Mouse (Mus musculus) heart, embryonic 14.5 days (tissue): Measurements from ENCODE around the gene Atp8a1. TPM values are rescaled to one million over a fixed set of nuclear protein-coding genes. Genes with fewer than 3 reads are reported as not detected.

Experiments used
- ATAC-seq: fragments of 200-750 bp; cut with Nextera tagmentation; 2 replicates; pipeline ENCODE4 v1.8.0; 2017; ENCODE audit warnings: low read depth, moderate TSS enrichment; ENCODE audit not compliant: insufficient number of reproducible peaks, insufficient read depth, low FRiP score
- H3K27ac ChIP-seq, 2 experiments: fragments of 200-500 bp in 1 of 2; fragments of 300-500 bp in 1 of 2; sonication (generic) in 1 of 2; replicated peaks in 1 of 2; 2 replicates each; pipeline ENCODE4 v1.5.1; 2012 to 2014; ENCODE audit warnings: low read depth in 2 of 2, low read length in 2 of 2, control low read depth in 1 of 2, mild to moderate bottlenecking in 1 of 2, mixed read lengths in 1 of 2; ENCODE audit not compliant: control insufficient read depth in 1 of 2, insufficient read depth in 1 of 2
- H3K27me3 ChIP-seq: fragments of 300-500 bp; sonication (generic); 2 replicates; pipeline ENCODE4 v1.6.1; 2014; ENCODE audit warnings: mild to moderate bottlenecking, low read length, control low read depth; ENCODE audit not compliant: control insufficient read depth, insufficient read depth
- H3K36me3 ChIP-seq: fragments of 300-500 bp; sonication (generic); 2 replicates; pipeline ENCODE4 v1.6.1; 2014; ENCODE audit warnings: mild to moderate bottlenecking, control low read depth, low read length, mixed read lengths; ENCODE audit not compliant: control insufficient read depth, insufficient read depth
- H3K4me1 ChIP-seq, 2 experiments: fragments of 200-500 bp in 1 of 2; fragments of 300-500 bp in 1 of 2; sonication (generic) in 1 of 2; 2 replicates each; pipeline ENCODE4 v1.6.1; 2012 to 2014; ENCODE audit warnings: low read length in 2 of 2, control low read depth in 1 of 2, mixed read lengths in 1 of 2; ENCODE audit not compliant: control insufficient read depth in 2 of 2, insufficient read depth in 2 of 2
- H3K4me2 ChIP-seq: fragments of 300-500 bp; sonication (generic); 2 replicates; pipeline ENCODE4 v1.6.1; 2014; ENCODE audit warnings: mild to moderate bottlenecking, low read length
- H3K4me3 ChIP-seq, 2 experiments: fragments of 200-500 bp in 1 of 2; fragments of 300-500 bp in 1 of 2; sonication (generic) in 1 of 2; 2 replicates each; pipeline ENCODE4 v1.5.1; 2012 to 2014; ENCODE audit warnings: low read length in 2 of 2, mild to moderate bottlenecking in 2 of 2, control low read depth in 1 of 2, low read depth in 1 of 2, moderate library complexity in 1 of 2; ENCODE audit not compliant: control insufficient read depth in 1 of 2, insufficient read depth in 1 of 2
- H3K9ac ChIP-seq: fragments of 300-500 bp; sonication (generic); 2 replicates; pipeline ENCODE4 v1.6.1; 2014; ENCODE audit warnings: mild to moderate bottlenecking, low read length
- H3K9me3 ChIP-seq: fragments of 300-500 bp; sonication (generic); 2 replicates; pipeline ENCODE4 v1.6.1; 2016; ENCODE audit warnings: low read length, control low read depth; ENCODE audit not compliant: control insufficient read depth
- WGBS: fragments of 180-500 bp; shearing (Covaris S2); extraction: QIAGEN DNeasy Blood & Tissue Kit; methylation state at CpG from one replicate; pipeline ENCODE4 v1.1.7; 2014; 5-methylcytosine and 5-hydroxymethylcytosine counted together
- polyA plus RNA-seq: library from polyadenylated mRNA; unstranded; fragments of >200 nt; fragmentation: Nextera tagmentation; extraction: Ambion mirVana; gene quantifications from 2 replicates; pipeline ENCODE4 v1.2.1, GENCODE M21; 2014

The Atp8a1 gene
- polyA plus RNA-seq, 1 experiment from 2014 or later = 8.9 TPM

GRCm38 (mm10) chr5:67794129-67794800 is 53.0 kb downstream of the Atp8a1 start:
- ATAC-seq = no peak
- H3K9me3 ChIP-seq = no peaks in the 10 kb centered on the region
- no peak overlapping the region for H3K4me3 ChIP-seq
- 35% methylated on average over 10 of the region's 10 CpGs for WGBS
- no peaks in the 10 kb centered on the region for H3K36me3 ChIP-seq
- no peaks in the 10 kb centered on the region for H3K27me3 ChIP-seq
- no peak overlapping the region for H3K9ac ChIP-seq
- no peak overlapping the region for H3K27ac ChIP-seq
- H3K4me1 ChIP-seq = peaks cover 2 to 20% of the 10 kb centered on the region in 2 experiments; a peak in 3 of 4 replicates
- no peak overlapping the region for H3K4me2 ChIP-seq

GRCm38 (mm10) chr5:67782775-67783174 is 64.5 kb downstream of the Atp8a1 start:
- WGBS = 50% methylated on average over 7 of the region's 7 CpGs
- H3K36me3 ChIP-seq = no peaks in the 10 kb centered on the region
- H3K4me3 ChIP-seq = no peak overlapping the region
- no peaks in the 10 kb centered on the region for H3K9me3 ChIP-seq
- H3K9ac ChIP-seq = no peak overlapping the region
- H3K27ac ChIP-seq = no peak overlapping the region
- no peak for ATAC-seq
- H3K27me3 ChIP-seq = no peaks in the 10 kb centered on the region
- no peaks in the 10 kb centered on the region for H3K4me1 ChIP-seq
- no peak overlapping the region for H3K4me2 ChIP-seq

GRCm38 (mm10) chr5:67778026-67778425 is 69.2 kb downstream of the Atp8a1 start:
- 74% methylated on average over 8 of the region's 8 CpGs for WGBS
- no peak overlapping the region for H3K4me2 ChIP-seq
- no peak for ATAC-seq

GRCm38 (mm10) chr5:67774186-67774585 is 73.0 kb downstream of the Atp8a1 start:
- Histone ChIP-seq H3K4me1 (no peaks in the 10 kb centered on the region), H3K36me3 (no peaks in the 10 kb centered on the region), H3K4me3 (no peak overlapping the region), H3K9ac (no peak overlapping the region), H3K9me3 (no peaks in the 10 kb centered on the region), H3K27ac (no peak overlapping the region), H3K4me2 (no peak overlapping the region), H3K27me3 (no peaks in the 10 kb centered on the region)
- ATAC-seq = no peak
- 53% methylated on average over 2 of the region's 2 CpGs for WGBS

More at GRCm38 (mm10) chr5:67778026-67778425, 69.2 kb downstream of the Atp8a1 start:
- Histone ChIP-seq H3K9ac (no peak overlapping the region), H3K27ac (no peak overlapping the region), H3K27me3 (no peaks in the 10 kb centered on the region), H3K36me3 (no peaks in the 10 kb centered on the region), H3K9me3 (no peaks in the 10 kb centered on the region), H3K4me3 (no peak overlapping the region), H3K4me1 (no peaks in the 10 kb centered on the region)

- Histone ChIP-seq H3K4me2 (no peak overlapping the region), H3K27me3 (no peaks in the 10 kb centered on the region), H3K9me3 (no peaks in the 10 kb centered on the region), H3K9ac (no peak overlapping the region), H3K36me3 (no peaks in the 10 kb centered on the region), H3K4me1 (no peaks in the 10 kb centered on the region), H3K4me3 (no peak overlapping the region), H3K27ac (no peak overlapping the region)
- ATAC-seq = no peak
- 87% methylated on average over 8 of the region's 8 CpGs for WGBS
Measured at GRCm38 (mm10) chr5:67768708-67769107, 78.5 kb downstream of the Atp8a1 start.

GRCm38 (mm10) chr5:67764798-67765197 is 82.4 kb downstream of the Atp8a1 start:
- Histone ChIP-seq H3K4me3 (no peak overlapping the region), H3K9ac (no peak overlapping the region), H3K36me3 (no peaks in the 10 kb centered on the region), H3K9me3 (no peaks in the 10 kb centered on the region), H3K27me3 (no peaks in the 10 kb centered on the region), H3K4me2 (no peak overlapping the region), H3K4me1 (peaks cover 0 to 4% of the 10 kb centered on the region in 2 experiments; a peak in 1 of 4 replicates), H3K27ac (no peak overlapping the region)
- 86% methylated on average over 3 of the region's 3 CpGs for WGBS
- no peak for ATAC-seq

GRCm38 (mm10) chr5:67758126-67758525 is 89.1 kb downstream of the Atp8a1 start:
- no peak for ATAC-seq
- no peaks in the 10 kb centered on the region for H3K36me3 ChIP-seq
- WGBS = 80% methylated on average over 6 of the region's 6 CpGs

GRCm38 (mm10) chr5:67756138-67756537 is 91.1 kb downstream of the Atp8a1 start:
- no peak overlapping the region for H3K4me3 ChIP-seq
- ATAC-seq = no peak
- H3K27ac ChIP-seq = no peak overlapping the region
- no peaks in the 10 kb centered on the region for H3K9me3 ChIP-seq
- H3K9ac ChIP-seq = no peak overlapping the region
- no peaks in the 10 kb centered on the region for H3K36me3 ChIP-seq
- no peak overlapping the region for H3K4me2 ChIP-seq
- H3K27me3 ChIP-seq = no peaks in the 10 kb centered on the region
- peaks cover 0 to 6% of the 10 kb centered on the region in 2 experiments; a peak in 1 of 4 replicates for H3K4me1 ChIP-seq
- 18% methylated on average over 6 of the region's 6 CpGs for WGBS

More at GRCm38 (mm10) chr5:67758126-67758525, 89.1 kb downstream of the Atp8a1 start:
- Histone ChIP-seq H3K4me3 (no peak overlapping the region), H3K4me1 (peaks cover 0 to 6% of the 10 kb centered on the region in 2 experiments; a peak in 1 of 4 replicates), H3K4me2 (no peak overlapping the region), H3K9me3 (no peaks in the 10 kb centered on the region), H3K9ac (no peak overlapping the region), H3K27me3 (no peaks in the 10 kb centered on the region), H3K27ac (no peak overlapping the region)
